Mouse (Mus musculus) inflammation-experienced regulatory T-cells, adult 6 months (primary cell): ENCODE data around the gene Rlim. TPM values are rescaled to one million over a fixed set of nuclear protein-coding genes. Genes with fewer than 3 reads are reported as not detected.

Experiments used
- ATAC-seq: one replicate; pipeline ENCODE4 v1.8.0; 2017
- polyA plus RNA-seq, 3 experiments: library from polyadenylated mRNA; unstranded; fragments of 100-300 nt; shearing (Covaris generic); gene quantifications; one replicate each; pipeline ENCODE4 v1.2.1; 2017

Gene Rlim
- 10 to 100 TPM; 29.2 to 33.3 (median 30.4) TPM for polyA plus RNA-seq

GRCm38 (mm10) chrX:103981169-103981689 lies at the start of gene Rlim:
Gene Rlim (minus strand): TSS chrX:103981284.
- ATAC-seq: peak; percentile 97

DNA sequence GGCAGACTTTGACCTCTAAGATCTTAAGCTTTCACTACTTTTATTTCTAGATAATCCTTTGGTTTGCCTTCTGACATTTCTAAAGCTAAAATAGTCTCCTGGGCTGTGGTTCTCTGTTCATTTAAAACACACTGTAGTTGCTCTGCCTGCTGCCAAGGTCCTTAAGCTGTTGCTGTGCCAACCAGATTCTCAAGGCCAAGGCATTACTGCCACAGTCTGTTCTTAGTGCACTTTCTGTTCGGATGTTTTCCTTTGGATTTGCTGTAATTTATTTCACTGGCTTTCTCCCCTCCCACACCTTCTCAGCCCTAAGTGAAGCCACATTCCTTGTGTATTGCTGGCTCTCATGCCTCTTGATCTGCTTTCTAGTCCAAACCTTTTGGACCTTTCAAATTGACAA lies 36.1 kb upstream of the Rlim start:
- no peak for ATAC-seq

DNA sequence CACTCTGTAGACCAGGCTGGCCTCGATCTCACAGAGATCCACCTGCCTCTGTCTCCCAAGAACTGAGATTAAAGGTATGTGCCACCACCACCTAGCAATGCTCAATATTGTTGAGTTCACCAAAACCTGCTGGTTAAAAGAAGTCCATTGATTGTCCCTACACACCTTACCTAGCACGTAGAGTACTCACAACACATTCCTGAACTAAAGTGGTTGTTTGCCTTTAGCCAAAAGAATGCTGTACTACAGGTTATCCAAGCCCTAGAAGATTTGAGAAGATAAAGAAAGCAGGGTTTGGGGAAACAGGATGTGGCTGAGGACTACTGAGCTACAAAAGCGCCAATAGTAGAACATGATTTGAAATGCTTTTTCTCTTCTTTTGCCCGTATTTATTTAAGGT lies 34.0 kb upstream of the Rlim start:
- no peak for ATAC-seq

DNA sequence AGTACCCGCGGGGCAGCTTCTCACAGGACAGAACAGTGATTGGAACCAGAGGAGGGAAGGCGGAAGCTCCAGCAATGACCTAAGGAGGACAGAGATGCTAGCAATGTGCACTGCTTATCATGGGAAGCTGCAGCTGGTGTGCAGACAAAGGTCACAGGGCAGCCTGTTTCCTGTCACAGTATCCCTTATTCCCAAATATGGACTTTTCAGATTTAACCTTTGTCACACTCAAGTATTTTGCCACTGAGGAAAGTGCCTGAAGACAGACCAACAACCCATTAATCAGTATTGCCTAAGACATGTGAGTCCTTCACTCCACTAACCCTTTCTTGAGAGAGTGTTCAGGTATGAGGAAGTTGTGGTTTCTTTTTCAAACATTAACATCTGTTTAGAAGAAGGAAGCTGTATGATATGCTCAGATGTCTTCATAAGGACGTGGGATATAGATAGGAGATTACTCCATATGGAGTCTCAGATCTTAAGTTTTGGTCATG lies 32.3 kb upstream of the Rlim start:
- no peak for ATAC-seq

- ATAC-seq: no peak
Measured at GRCm38 (mm10) chrX:103994741-103995140, 13.7 kb upstream of the Rlim start.

GRCm38 (mm10) chrX:103993864-103994263 lies 12.8 kb upstream of the Rlim start:
- no peak for ATAC-seq

DNA sequence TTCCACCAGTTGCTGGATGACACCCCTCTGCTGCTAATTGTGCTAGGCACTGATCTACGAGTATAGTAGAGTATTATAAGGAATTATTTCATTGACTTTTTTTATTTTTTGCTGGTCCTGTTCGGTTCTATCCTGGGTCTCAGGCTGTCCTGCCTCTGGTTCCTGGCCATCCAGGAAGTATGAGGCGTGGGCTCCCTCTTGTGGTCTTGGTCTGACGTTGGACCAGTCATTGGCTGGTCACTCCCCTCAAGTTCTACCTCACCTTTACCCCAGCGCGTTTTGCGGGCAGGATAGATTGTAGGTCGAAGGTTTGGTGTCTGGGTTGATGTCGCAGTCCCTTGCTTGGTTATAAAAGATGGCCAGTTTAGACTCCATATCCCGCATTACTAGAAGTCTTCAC lies 10.6 kb upstream of the Rlim start:
- ATAC-seq: no peak

DNA sequence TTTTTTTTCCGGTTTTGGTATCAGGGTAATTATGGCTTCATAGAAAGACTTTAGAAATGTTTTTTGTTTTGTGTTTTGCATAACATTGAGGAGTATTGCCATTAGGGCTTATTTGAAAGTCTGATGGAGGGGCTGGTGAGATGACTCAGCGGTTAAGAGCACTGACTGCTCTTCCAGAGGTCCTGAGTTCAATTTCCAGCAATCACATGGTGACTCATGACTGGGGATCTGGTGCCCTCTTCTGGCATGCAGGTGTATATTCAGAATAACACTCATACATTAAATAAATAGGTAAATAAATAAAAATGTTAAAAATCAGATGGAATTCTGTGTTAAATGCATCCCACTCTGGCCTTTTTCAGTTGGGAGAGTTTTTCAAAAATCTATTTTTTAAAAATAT lies 9.3 kb upstream of the Rlim start:
- peak; percentile 60 for ATAC-seq

DNA sequence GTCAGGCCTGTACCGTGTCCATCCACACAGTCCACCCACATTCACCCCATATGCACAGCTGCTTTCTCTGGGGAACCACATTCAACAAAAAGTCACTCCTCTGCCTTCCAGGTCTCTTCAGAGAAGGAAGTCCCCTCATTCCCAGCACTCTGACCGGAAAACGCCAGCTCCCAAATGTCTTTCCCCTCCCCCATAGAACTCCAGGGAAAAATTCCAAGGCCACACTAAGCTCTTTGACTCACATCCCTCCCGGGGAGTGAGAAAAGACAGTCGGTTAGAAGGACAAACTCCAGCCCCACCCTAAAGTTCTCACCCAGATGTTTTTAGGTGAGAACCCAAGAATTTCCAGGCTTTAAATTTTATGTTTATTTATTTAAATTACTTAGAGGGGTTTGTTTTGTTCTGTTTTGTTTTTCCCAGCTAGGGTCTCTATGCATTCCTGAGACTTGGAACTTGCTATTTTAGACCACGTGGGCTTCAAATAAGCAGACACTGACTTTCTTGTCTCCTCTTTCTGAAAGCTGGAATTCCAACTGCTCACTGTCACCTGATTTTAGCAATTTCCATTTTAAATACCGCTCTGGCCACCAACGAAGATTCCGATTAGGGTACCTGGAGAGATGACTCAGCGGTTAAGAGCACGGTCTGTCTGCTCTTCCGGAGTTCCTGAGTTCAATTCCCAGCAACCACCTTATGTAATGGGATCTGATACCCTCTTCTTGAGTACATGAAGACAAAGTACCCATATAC lies 6.3 kb upstream of the Rlim start:
- no peak for ATAC-seq

- no peak for ATAC-seq
Measured at GRCm38 (mm10) chrX:103986159-103986558, 5.1 kb upstream of the Rlim start.

- ATAC-seq: no peak
Measured at GRCm38 (mm10) chrX:103984992-103985391, 3.9 kb upstream of the Rlim start.

- ATAC-seq: no peak
Measured at GRCm38 (mm10) chrX:103981806-103982205, 722 bp upstream of the Rlim start.

- peak; percentile 13 for ATAC-seq
Measured at GRCm38 (mm10) chrX:103980590-103981168, 405 bp downstream of the Rlim start.

GRCm38 (mm10) chrX:103980036-103980435 lies 1.0 kb downstream of the Rlim start:
- peak; percentile 17 for ATAC-seq

- ATAC-seq: no peak
Measured at GRCm38 (mm10) chrX:103939701-103940100, 41.4 kb downstream of the Rlim start.

DNA sequence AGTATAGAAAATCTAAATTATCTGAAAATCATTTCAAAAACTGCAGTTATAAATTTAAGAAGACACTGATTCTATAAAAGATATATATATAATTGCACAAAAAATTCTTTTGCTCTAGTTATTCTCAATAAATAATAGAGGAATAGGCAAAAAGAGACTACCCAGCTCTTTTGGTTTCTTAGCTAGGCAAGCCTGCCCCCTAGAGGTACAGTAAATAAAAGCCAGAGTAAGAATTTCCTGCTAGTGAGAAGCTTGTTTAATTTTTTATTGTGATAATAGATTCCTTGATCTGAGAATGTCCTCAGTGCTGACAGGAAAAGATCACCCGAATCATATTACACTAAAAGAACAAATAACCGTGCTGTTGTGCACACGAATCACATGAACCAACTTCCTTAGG lies 43.8 kb downstream of the Rlim start:
- ATAC-seq: no peak

GRCm38 (mm10) chrX:103922436-103922835 lies 58.6 kb downstream of the Rlim start:
- ATAC-seq: no peak

DNA sequence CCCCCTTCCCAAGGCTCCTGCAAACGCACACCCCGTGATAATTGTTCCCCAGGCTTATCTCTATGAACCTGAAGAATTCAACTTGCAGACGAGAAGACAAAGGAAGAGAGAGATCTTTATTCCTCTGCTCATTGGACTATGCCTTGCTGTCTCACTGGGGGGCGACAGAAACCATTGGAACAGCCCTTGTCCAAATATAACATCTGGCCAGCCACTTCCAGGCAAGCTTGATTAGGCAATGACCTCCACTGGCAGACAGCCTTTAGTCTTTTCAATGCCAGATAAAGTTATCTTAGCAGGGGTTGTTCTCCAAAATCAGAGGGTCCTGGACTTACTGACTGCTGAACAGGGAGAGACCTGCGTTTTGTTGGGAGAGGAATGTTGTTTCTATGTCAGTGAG lies 62.1 kb downstream of the Rlim start:
- no peak for ATAC-seq

DNA sequence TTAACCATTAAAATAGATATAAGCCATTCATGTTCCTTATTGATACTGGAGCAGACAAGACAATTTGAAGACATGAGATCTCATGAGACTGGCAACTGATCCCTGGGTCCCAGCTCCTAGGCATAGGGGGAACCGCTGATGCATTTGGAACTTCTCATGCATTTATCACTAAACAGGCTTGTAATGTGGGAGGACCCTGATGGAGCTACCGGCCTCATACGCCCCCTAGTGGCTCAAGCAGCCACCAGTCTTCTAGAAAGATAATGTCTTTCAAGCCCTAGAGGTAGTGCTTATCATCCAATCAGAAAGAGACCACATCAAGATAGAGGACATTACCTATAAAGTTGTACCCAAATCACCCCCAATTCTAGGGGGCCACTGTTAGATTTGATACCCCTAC lies 66.3 kb downstream of the Rlim start:
- ATAC-seq: no peak

Other genes with a start within 250 kb of the Rlim start
- gene Slc16a2, start 159.3 kb downstream of the Rlim start, polyA plus RNA-seq: under 1 TPM in 2 of 3 experiments, not detected in 1; 0.21 to 0.70 TPM
- not detected for gene Nexmif, start 219.9 kb upstream of the Rlim start, polyA plus RNA-seq